Mouse (Mus musculus) heart, adult 2 months (tissue): ENCODE data around the gene E130218I03Rik. TPM values are rescaled to one million over a fixed set of nuclear protein-coding genes. Genes with fewer than 3 reads are reported as not detected.

Source experiments
- DNase-seq, 2 experiments: peaks; one replicate each; pipeline ENCODE4 v3.0.0; 2021
- H3K27ac ChIP-seq: fragments of 200-600 bp; 2 replicates; pipeline ENCODE4 v1.8.1; 2022
- H3K27me3 ChIP-seq: fragments of 200-500 bp; 2 replicates; pipeline ENCODE4 v1.6.1; 2012; ENCODE audit warnings: mild to moderate bottlenecking, low read length, inconsistent platforms, mixed read lengths; ENCODE audit not compliant: control insufficient read depth, insufficient read depth
- H3K36me3 ChIP-seq: fragments of 200-500 bp; 2 replicates; pipeline ENCODE4 v1.6.1; 2012; ENCODE audit warnings: low read length, inconsistent platforms; ENCODE audit not compliant: control insufficient read depth, insufficient read depth
- H3K4me1 ChIP-seq: fragments of 200-500 bp; 2 replicates; pipeline ENCODE4 v1.6.1; 2011; ENCODE audit warnings: low read length; ENCODE audit not compliant: control insufficient read depth, insufficient read depth
- H3K4me3 ChIP-seq: fragments of 200-600 bp; 2 replicates; pipeline ENCODE4 v1.8.1; 2022
- H3K79me2 ChIP-seq: fragments of 200-500 bp; replicated peaks from 2 replicates; pipeline ENCODE4 v1.6.1; 2012; ENCODE audit warnings: mild to moderate bottlenecking, inconsistent platforms, low read length, moderate library complexity, mixed read lengths; ENCODE audit not compliant: control insufficient read depth, insufficient read depth
- H3K9ac ChIP-seq: fragments of 200-500 bp; 2 replicates; pipeline ENCODE4 v1.6.1; 2012; ENCODE audit warnings: low read depth, mild to moderate bottlenecking, control low read depth, inconsistent platforms, low read length, mixed read lengths
- CTCF ChIP-seq: fragments of 200-600 bp; IDR thresholded peaks from 2 replicates; pipeline ENCODE4 v1.8.1; 2022; ENCODE audit warnings: antibody characterized with exemption, mild to moderate bottlenecking, moderate library complexity
- EP300 ChIP-seq: fragments of 200-500 bp; IDR thresholded peaks from 2 replicates; pipeline ENCODE4 v1.6.1; 2011; ENCODE audit warnings: low read depth, low read length, control low read depth; ENCODE audit not compliant: insufficient read depth
- POLR2A ChIP-seq: fragments of 200-500 bp; IDR thresholded peaks from 2 replicates; pipeline ENCODE4 v1.6.1; 2011; ENCODE audit warnings: mild to moderate bottlenecking, low read depth, low read length, control low read depth; ENCODE audit not compliant: insufficient read depth
- WGBS: fragments of 180-500 bp; shearing (Covaris S2); methylation state at CpG from one replicate; pipeline ENCODE4 v1.1.7; 2018; 5-methylcytosine and 5-hydroxymethylcytosine counted together
- intact Hi-C: fragments of 180-260 bp; cut with DNase I; formaldehyde crosslinking; loops from one replicate; pipeline ENCODE4 v1.15.1; 2025
- long read RNA-seq: library from polyadenylated mRNA; stranded (forward); transcript quantifications from one replicate; pipeline ENCODE4 v2.0.0, GENCODE M21; 2021
- polyA plus RNA-seq: library from polyadenylated mRNA; depleted of rRNA; stranded (reverse); fragments of >200 nt; gene quantifications from 2 replicates; pipeline ENCODE4 v1.2.3, GENCODE M21; 2012; rRNA removed
- total RNA-seq, 2 experiments: library from RNA; stranded (reverse); gene quantifications; 2 replicates each; pipeline ENCODE4 v1.2.3; 2021

Gene E130218I03Rik
- total RNA-seq (not detected), polyA plus RNA-seq (not detected in 2 replicates)
- long read RNA-seq = 0 reads

GRCm38 (mm10) chr4:134243516-134244250 lies at the start of gene E130218I03Rik:
Gene E130218I03Rik, plus strand, starts transcription at chr4:134243662.
- peaks cover 4% of the 10 kb centered on the region for H3K4me1 ChIP-seq
- WGBS = 95% methylated on average over 17 of the region's 17 CpGs

DNA sequence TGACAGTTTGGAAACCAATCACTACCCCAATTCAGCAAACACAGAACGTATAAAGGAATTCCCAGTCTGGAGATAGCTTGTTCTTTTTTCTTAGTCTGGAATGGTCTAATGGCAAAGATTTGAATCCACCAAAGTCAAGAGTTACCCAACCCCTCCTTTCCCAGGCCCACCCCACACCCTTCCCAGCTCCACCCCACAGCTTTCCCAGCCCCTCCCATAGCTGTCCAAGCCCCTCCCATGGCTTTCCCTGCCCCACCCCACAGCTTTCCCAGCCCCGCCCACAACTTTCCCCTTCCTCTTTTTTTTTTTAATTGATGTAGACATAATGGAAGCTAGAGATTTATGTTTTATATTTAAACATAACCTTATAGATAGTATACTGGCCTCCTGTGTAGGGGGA lies 44.1 kb upstream of the E130218I03Rik start:
- Histone ChIP-seq H3K27me3 (no peaks in the 10 kb centered on the region), H3K4me1 (no peaks in the 10 kb centered on the region), H3K79me2 (no peaks in the 10 kb centered on the region), H3K4me3 (no peak overlapping the region), H3K27ac (no peak overlapping the region), H3K9ac (no peak overlapping the region), H3K36me3 (no peaks in the 10 kb centered on the region)
- WGBS = 70% methylated on average over 2 of the region's 2 CpGs
- DNase-seq = no peak
- intact Hi-C loops = no loop called here
- no peak for TF ChIP-seq EP300

More at GRCm38 (mm10) chr4:134243516-134244250, at the start of gene E130218I03Rik:
- TF ChIP-seq CTCF = no peak
- TF ChIP-seq POLR2A = no peak
- intact Hi-C loops = loop anchor here (2.0 kb wide), 1 partner anchor 57 kb away; the partner anchor contains the start of gene Cep85
- no peaks in the 10 kb centered on the region for H3K79me2 ChIP-seq
- H3K27ac ChIP-seq = no peak within 1 kb of the TSS
- no peak for DNase-seq
- H3K9ac ChIP-seq = no peak within 1 kb of the TSS
- H3K36me3 ChIP-seq = no peaks in the 10 kb centered on the region
- H3K27me3 ChIP-seq = no peaks in the 10 kb centered on the region
- no peak within 1 kb of the TSS for H3K4me3 ChIP-seq

DNA sequence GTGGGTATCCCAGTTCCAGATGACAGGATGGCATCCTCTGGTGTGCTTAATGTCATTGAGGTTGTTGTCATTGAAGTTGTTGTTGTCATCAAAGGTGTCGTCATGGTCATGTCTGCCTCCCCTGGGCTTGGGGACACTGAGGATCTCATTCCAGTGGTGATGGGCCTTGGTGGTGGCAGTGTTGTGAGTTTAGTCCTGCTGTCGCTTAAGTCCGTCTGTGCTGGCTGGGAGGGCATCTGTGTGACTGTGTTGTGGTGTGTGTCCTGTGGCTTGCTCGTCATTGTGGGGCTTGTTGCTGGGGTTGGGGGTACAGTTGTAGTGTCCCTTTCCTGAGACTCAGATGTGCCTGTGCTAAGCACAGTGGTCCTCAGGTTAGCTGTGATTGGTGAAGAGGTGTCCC lies 40.6 kb upstream of the E130218I03Rik start, which contains the start of gene Gm7534:
Gene Gm7534, minus strand, starts transcription at position 101 of the 400 bp plus-strand sequence.
- Histone ChIP-seq H3K27me3 (no peaks in the 10 kb centered on the region), H3K79me2 (no peaks in the 10 kb centered on the region), H3K4me1 (no peaks in the 10 kb centered on the region), H3K4me3 (no peak within 1 kb of the TSS), H3K9ac (no peak within 1 kb of the TSS), H3K36me3 (no peaks in the 10 kb centered on the region), H3K27ac (no peak within 1 kb of the TSS)
- TF ChIP-seq EP300 (no peak), POLR2A (no peak), CTCF (no peak)
- no peak for DNase-seq
- intact Hi-C loops = no loop called here
- WGBS = 87% methylated on average over 4 of the region's 4 CpGs

GRCm38 (mm10) chr4:134203340-134203896 lies 40.0 kb upstream of the E130218I03Rik start:
- no peak overlapping the region for H3K4me3 ChIP-seq
- no peaks in the 10 kb centered on the region for H3K79me2 ChIP-seq
- TF ChIP-seq EP300 (no peak), CTCF (no peak), POLR2A (no peak)
- H3K27ac ChIP-seq = no peak overlapping the region
- intact Hi-C loops = no loop called here
- no peak overlapping the region for H3K9ac ChIP-seq
- 71% methylated on average over 17 of the region's 17 CpGs for WGBS
- no peaks in the 10 kb centered on the region for H3K36me3 ChIP-seq
- no peak for DNase-seq
- no peaks in the 10 kb centered on the region for H3K27me3 ChIP-seq
- H3K4me1 ChIP-seq = no peaks in the 10 kb centered on the region

- WGBS = 59% methylated on average over 6 of the region's 6 CpGs
- Histone ChIP-seq H3K27ac (no peak overlapping the region), H3K4me3 (no peak overlapping the region), H3K79me2 (no peaks in the 10 kb centered on the region), H3K9ac (no peak overlapping the region), H3K4me1 (no peaks in the 10 kb centered on the region), H3K36me3 (no peaks in the 10 kb centered on the region), H3K27me3 (no peaks in the 10 kb centered on the region)
- no peak for DNase-seq
- intact Hi-C loops = no loop called here
- TF ChIP-seq EP300 (no peak), POLR2A (no peak), CTCF (no peak)
Observed at GRCm38 (mm10) chr4:134206488-134207053, 36.9 kb upstream of the E130218I03Rik start.

DNA sequence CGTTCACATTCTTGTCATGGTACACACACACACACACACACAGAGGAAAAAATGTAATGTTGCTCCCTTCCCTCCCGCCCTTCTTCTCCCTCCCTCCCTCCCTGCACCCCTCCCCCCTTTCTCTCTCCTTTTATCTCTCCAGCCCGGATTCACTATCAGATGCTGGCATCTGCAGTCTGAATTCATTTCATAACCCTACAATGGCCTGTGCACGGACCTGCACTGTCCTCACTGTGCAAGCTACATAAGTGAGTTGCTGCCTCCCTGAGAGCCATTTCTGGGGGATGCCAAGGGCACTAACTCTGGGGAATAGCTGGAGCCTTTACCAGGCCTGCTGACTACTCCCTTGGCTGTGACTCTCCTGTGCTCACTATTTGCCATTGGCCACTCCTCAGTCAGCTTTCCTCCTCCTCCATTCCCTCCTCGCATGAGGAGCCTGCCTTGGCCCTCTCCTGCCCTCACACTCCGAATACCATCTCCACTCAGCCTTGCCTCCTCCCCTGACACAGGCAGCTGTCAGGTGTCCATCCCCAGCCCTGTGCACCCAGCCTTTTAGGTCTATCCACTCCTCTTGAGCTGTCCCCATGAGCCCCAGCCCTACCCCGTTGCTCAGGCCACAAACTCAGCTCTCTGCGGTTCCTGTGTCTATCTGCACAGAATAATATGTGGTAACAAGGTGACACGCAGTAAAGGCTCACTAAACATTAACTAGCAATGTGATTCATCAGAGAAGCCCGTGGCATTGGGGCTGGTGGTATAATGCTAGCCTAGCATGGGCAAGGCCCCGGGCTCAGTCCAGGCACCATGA lies 20.5 kb upstream of the E130218I03Rik start:
- TF ChIP-seq EP300 = no peak
- TF ChIP-seq POLR2A = no peak
- no peak for TF ChIP-seq CTCF
- H3K27ac ChIP-seq = no peak overlapping the region
- intact Hi-C loops = no loop called here
- no peak overlapping the region for H3K4me3 ChIP-seq
- no peaks in the 10 kb centered on the region for H3K36me3 ChIP-seq
- H3K79me2 ChIP-seq = no peaks in the 10 kb centered on the region
- no peak overlapping the region for H3K9ac ChIP-seq
- WGBS = 62% methylated on average over 11 of the region's 11 CpGs
- no peak for DNase-seq
- no peaks in the 10 kb centered on the region for H3K27me3 ChIP-seq
- H3K4me1 ChIP-seq = no peaks in the 10 kb centered on the region
